Mouse (Mus musculus) cortical plate, adult 2 months (tissue): ENCODE measurements around the gene Spag6. TPM values are rescaled to one million over a fixed set of nuclear protein-coding genes. Genes with fewer than 3 reads are reported as not detected.

ENCODE experiments used
- H3K27ac ChIP-seq: fragments of 200-500 bp; 2 replicates; pipeline ENCODE4 v1.5.1; 2012; ENCODE audit warnings: low read length, control low read depth, inconsistent platforms; ENCODE audit not compliant: insufficient read depth
- H3K4me1 ChIP-seq: fragments of 200-500 bp; 2 replicates; pipeline ENCODE4 v1.6.1; 2011; ENCODE audit warnings: low read length; ENCODE audit not compliant: control insufficient read depth, insufficient read depth
- H3K4me3 ChIP-seq: fragments of 200-500 bp; 2 replicates; pipeline ENCODE4 v1.5.1; 2011; ENCODE audit warnings: mild to moderate bottlenecking, low read length, control low read depth; ENCODE audit not compliant: insufficient read depth
- CTCF ChIP-seq: fragments of 200-500 bp; IDR thresholded peaks from 2 replicates; pipeline ENCODE4 v1.5.1; 2011; ENCODE audit warnings: mild to moderate bottlenecking, control low read depth, low read length; ENCODE audit not compliant: insufficient read depth; ENCODE audit errors: extremely low read depth
- POLR2A ChIP-seq: fragments of 200-500 bp; IDR thresholded peaks from 2 replicates; pipeline ENCODE4 v1.6.1; 2011; ENCODE audit warnings: mild to moderate bottlenecking, low read length, control low read depth; ENCODE audit not compliant: insufficient read depth; ENCODE audit errors: extremely low read depth
- polyA plus RNA-seq: library from polyadenylated mRNA; depleted of rRNA; stranded (reverse); fragments of >200 nt; gene quantifications from 2 replicates; pipeline ENCODE4 v1.2.3, GENCODE M21; 2012; rRNA removed

Gene Spag6
- polyA plus RNA-seq, 1 experiment = 6.7 TPM

DNA sequence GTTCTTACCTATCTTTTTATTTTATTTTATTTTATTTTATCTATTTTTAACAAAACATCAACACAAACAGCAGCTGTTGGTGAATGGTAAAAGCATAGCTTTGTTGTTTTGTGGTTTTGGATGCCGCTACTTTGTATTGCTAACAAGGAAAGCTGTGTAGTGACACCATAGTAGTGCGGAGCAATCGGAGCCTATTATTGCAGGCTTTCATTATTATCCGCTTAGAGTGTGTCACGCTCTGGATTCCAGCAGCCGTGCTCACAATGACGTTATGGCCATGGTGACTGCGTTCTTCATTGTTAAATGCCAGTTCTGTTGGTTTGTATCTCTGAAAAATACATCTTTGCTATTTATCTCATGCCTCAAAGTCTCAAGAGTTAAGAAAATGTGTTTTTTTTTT lies 103.9 kb downstream of the Spag6 start:
- Histone ChIP-seq H3K4me1 (no peaks in the 10 kb centered on the region), H3K27ac (no peak overlapping the region), H3K4me3 (no peak overlapping the region)
- TF ChIP-seq CTCF = no peak
- TF ChIP-seq POLR2A = no peak

DNA sequence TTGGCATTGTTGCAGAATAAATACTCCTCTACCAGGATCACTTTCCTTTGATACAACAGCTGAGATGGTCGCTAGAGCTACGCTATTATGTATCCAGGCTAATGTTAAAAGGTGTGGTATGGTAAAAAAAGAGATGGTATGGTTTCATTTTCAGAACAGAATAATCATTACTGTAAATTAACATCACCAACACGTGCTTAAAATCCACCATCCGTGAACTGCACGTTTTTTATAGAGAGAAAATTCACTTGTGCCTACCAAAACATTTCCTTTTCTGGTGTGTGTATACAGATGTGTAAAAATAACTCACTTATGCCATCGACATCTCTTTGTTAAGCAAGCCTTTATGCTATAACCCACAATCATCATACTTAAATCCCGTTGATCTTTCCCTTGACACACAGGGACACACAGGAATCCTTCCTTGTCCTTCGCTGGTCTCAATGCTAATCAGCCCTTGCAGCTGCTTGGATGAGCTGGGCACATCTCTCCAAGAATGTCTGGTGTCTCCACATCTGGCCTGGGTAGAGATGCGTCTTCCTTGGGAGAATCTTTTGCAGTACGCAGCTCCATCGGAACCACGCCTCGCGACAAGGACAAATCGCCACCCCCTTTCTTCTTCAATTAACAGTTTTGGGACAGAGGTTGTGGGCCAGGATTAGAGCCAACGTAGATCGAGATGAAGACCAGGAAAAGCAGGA lies 105.6 kb downstream of the Spag6 start:
- Histone ChIP-seq H3K27ac (peak overlapping the region; percentile 13; the same call in 1 of the 2 replicates), H3K4me1 (no peaks in the 10 kb centered on the region), H3K4me3 (peak overlapping the region; percentile 51)
- TF ChIP-seq POLR2A (no peak), CTCF (no peak)

Other genes with a start within 250 kb of the Spag6 start
- gene Commd3, start 21.6 kb upstream of the Spag6 start, polyA plus RNA-seq = 117 and 125 TPM in 2 replicates
- gene Bmi1, start 17.0 kb upstream of the Spag6 start, polyA plus RNA-seq = 34.7 and 37.1 TPM in 2 replicates